Mouse (Mus musculus) T-helper 17 cell (primary cell): ENCODE measurements at regions not wholly inside any gene's neighbourhood (a gene's known extent, or its start where the extent isn't known, plus 50 kb on each side); places are given as distances from the start of the nearest gene placed in this dataset.

ENCODE experiments used
- in situ Hi-C, 2 experiments: fragments of 300-600 bp; cut with MboI, MseI; formaldehyde crosslinking; loops; 1 replicate in 1 of 2; 2 replicates in 1 of 2; pipeline ENCODE4 v1.15.1; 2025; ENCODE audit warnings: high pct_unique_total_duplicates in 2 of 2

DNA sequence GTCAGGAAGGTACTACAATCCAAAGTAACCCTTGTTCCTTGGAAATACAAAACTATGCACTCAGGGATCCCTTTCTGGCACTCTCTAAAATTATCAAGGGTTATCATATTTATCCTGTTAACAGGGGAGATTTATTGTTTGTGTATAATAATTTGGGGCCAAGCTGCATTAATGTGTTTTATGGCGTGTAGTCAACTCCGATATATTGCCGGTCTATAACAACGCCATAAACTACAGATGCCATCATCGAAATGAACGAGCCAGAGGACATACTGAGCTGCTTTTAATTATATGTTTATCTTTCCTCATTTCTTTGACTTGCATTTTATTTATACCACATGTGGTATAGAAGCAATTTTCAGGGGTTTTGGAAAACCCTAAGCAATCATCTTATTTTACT lies 147.2 kb downstream of the Nr2f2 start:
- in situ Hi-C loops, result no loop called here

DNA sequence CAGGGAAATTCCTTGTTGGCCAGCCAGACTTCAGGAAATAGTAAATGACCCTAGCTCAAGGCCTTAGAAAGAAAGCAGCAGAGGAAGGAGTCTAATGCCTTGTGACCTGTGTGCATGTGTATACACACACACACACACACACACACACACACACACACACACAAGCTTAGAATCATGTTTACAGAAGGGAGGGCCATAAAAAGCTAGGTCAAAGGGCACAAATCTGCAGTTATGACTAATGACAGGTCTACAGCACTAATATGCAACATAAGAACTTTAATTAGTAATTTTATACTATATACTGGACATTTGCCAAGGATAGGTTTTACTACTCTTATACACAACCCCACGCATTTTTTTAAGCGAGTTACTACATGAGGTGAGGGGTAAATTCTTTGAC lies 149.4 kb downstream of the Nr2f2 start:
- in situ Hi-C loops, result no loop called here

DNA sequence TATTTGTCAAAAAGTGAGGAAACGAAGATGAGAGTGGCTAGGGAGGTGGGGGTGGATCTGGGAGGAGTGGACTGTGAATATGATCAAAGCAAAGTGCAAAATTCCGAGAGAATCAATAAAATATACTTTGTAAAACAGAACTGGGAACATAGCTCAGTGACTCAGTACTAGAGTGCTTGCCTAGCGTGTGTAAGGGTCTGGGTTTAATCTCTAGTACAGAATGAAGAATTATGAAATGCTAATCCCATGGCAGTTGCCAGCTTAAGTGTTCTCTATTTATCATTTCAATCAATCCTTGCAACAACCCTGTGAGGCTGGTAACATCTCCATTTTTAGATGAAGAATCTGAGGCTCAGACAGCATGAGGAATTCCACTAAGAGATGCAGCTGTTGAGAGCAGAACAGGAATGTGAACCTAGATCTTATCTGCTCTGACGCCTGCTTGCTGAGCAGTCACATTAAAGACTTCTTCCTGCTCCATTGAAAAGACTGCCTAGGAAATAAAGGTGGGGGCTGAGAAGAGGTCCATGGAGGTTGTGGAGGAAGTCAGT lies 152.5 kb downstream of the Nr2f2 start:
- in situ Hi-C loops, result no loop called here

DNA sequence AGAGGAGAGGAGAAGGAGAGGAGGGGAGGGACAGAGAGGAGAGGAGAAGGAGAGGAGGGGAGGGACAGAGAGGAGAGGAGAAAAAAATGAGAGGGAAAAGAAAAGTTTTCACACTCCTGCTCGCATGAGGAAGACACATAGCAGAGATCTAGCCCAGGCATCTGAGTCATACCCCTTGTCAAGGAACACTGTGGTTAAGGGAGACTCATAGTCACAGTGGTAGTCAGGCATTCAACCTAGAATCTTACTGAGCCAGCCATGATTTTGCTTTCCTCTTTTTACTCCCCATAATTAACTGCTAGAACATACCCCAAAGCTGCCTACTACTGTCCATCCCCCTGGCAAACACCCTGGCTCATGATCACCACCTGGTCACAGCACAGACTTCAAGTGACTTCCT lies 160.6 kb downstream of the Nr2f2 start:
- in situ Hi-C loops, result loop anchor here in 1 of 2 experiments (10.0 kb wide), 1 partner anchor 679 kb away; no protein-coding TSS in a partner anchor

DNA sequence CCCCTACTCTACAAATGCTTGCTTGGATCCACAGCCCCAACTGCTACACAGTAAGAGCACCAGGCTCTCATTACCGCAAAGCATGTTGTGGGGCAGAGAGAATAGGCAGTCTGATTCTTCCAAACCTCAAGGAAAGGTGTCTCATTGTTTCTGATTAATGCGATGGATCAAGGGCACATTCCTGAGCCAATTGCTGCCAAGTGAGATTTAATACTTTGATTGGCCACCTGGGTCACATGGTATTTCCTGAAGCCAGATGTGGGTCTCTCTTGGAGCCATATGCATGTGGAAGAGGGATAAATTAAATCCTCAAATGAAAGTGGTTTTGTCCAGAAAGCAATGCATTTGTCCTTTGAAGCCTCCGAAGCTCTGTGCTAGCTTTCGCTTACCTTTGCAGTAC lies 166.3 kb downstream of the Nr2f2 start:
- in situ Hi-C loops, result loop anchor here in 1 of 2 experiments (10.0 kb wide), 1 partner anchor 685 kb away; no protein-coding TSS in a partner anchor

DNA sequence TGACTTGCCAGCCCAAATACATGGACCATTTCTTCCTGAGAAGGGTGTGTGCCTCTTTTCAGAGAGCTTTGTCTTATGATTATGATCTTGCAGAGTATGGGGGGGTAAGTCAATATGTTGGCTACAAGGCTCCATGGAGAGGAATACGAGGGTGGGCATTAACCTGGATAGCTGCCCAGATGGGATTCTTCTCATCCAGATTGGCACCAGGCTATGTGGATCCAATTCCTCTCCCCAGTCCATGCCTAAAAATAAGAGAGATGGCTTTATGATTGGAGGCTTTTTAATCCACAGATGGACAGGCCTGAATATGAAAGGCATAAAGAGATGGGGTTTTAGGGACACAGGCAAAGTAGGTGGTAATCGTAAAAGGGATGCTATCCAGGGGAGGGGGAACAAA lies 187.6 kb downstream of the Nr2f2 start:
- in situ Hi-C loops, result no loop called here

DNA sequence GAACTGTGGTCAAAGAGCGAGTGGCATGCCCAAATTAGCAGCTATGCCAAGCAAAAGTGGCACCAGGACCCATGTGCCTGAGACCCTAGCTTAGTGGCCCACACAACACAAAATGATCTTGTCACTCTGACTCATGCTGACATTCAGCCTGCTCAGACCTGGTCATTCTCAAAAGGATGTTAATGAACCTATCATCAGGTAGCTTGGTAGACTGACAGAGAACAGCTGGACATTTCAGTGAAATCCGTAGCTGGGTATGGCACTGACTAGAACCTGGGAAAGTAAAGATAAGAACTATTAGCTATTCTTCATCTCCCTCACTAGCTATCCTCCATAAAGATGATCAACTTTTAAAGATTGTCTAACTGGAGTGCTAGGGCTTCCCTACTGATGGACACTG lies 188.5 kb downstream of the Nr2f2 start:
- in situ Hi-C loops, result no loop called here

DNA sequence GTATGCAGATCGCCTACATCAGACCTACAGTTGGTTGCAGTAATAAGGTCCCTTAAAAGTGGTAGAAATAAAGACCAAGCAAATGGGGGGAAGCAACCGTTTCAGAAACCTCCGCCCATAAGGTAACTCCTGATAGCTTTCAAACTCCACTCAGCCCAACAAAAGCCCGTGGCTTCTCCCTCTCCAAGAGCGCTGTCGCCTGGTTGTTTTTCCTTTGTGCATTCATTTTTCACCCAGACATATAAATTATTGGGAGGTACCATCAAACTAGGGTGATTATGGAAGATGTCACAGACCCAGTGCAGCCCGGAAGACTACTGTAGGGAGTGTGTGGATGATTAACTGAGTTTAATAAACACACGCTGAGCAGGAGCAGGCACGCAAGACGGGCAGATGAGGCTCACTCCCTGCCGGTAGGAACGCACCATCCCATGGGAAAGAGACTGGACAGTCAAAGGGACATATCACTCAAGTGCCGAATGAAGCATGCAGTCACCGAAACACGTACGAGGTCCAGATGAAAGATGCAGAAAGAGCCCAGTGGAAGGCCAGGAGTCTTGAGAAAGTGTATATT lies 189.8 kb downstream of the Nr2f2 start:
- in situ Hi-C loops, result no loop called here

DNA sequence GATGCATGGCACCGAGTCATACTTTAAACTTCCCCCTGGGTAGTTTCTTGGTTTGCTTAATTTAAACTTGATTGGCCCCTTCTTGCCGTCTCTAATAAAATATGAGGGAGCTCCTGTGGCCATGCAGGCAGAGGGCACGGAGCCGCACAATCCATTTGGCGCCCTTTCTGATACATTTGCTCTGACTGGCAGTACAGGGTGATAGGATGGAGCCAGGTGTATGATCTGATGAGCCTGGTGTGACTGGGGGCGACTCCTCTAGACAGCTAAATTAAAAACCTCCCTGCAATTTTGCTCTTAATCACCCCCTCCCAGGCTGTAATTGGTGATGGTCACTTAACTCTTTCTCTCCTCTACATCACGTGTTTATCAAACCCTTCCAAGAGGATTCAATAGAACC lies 190.4 kb downstream of the Nr2f2 start:
- in situ Hi-C loops, result no loop called here

DNA sequence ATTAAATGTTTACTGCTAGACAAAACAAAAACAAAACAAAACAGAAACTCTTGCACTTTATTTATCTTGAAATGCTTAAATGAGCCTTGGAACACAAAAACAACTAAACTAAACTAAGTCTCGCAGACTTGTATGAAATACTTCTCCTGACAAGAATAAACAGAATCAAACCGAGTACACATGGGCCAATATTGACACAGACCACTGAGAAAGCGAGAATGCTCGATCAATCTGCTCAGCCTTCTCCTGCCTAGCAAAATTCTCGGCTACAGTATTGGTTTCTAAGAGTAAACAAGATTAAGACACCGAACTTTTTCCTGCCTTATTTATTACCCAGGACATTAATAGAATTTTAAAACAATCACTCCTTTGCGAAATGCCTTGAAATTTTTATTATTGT lies 194.1 kb downstream of the Nr2f2 start:
- in situ Hi-C loops, result no loop called here

DNA sequence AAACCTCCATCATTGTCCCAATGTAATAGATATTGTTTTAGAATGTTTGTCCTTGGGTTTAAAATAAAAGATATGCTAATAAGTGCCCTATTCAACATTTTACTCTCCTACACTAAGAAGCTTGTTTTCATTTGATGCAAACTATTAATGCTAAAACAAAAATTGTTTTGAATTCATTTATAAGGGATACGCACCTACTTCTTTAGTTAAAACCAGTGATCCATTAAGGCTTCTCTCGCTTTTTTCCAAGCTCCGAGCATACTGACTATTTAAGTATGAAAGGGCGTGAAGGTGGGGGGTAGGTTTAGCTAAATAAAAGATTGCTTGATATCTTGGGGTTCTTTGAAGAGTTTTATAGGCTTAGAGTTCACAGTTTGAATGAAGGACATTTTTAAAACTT lies 195.1 kb downstream of the Nr2f2 start:
- in situ Hi-C loops, result no loop called here

DNA sequence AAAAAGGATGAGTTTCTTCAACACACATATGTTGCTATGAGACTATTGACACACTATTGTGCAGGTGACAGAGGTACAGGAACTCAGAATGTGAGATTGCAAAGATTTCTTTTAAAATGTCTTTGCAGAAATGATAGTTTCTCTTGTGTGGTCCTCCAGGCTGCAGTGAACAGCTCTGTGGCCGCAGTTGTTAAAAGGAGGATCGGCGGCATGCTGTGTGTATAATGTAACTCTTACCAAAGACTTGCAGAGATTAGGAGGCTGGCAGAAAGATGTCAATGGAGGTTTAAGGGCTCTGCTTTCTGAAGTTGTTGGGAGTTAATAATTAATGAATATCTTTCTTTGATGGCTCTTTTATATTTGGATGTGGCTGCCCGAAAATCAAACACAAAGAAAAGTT lies 198.5 kb downstream of the Nr2f2 start:
- in situ Hi-C loops, result no loop called here

DNA sequence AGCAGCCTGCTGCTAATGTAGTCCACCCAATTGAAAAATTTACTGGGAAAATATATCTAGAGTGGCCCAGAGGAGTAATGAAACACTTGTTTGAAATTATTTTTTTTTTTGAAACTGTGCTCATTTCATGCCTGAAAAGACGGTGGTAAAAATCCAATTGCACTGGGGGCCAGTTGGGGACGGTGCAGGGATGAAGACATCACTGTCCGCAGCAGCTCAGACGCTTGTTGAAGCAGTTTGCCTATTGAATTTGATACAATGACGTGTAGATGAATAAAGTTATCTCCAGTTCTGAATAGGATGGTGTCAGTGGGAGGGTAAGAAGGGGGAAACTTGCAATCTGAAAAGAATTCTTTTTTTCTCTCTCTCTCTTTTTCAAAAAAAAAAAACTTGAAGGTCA lies 200.5 kb downstream of the Nr2f2 start:
- in situ Hi-C loops, result no loop called here

DNA sequence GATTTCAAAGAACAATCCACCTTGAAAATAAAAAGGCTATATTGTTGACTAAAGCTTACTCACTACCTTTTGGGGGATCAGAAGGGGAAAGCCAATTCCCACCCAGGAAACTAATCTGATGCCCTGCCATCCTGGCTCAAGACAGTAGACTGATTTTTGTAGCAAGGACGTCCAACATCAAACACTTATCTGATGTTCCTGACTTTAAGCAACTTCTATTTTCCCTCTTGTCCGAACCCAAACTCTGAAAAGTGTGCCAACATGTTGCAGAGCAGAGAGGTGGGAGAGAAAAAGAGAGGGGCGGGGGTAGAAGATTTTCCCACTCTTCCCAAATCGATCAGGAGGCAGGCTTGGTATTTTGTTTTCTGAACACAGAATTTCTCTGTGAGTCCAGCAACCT lies 201.0 kb downstream of the Nr2f2 start:
- in situ Hi-C loops, result no loop called here

DNA sequence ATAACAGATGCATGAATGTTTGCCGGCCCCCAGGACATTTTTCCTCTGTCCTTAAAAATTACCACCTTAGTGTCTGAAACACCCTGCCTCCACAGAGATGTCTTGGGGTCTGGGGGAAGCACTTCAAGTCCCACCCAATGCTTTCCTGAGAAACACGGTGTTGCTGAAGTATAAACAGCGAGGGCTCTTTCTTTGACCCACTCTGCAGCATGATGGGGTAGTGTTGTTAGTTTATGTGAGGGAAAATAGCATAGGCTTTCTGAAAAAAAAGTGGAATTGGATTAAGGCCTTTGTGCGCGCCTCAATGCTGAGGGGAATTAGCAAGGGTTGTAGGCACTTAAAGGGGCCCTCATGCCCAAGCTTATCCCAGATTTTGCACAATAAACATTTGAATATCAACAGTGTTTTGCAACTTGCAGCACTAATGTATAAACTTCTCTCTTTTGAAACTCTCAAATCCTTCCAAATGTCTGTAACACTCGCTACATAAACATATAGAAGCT lies 201.8 kb downstream of the Nr2f2 start:
- in situ Hi-C loops, result no loop called here

DNA sequence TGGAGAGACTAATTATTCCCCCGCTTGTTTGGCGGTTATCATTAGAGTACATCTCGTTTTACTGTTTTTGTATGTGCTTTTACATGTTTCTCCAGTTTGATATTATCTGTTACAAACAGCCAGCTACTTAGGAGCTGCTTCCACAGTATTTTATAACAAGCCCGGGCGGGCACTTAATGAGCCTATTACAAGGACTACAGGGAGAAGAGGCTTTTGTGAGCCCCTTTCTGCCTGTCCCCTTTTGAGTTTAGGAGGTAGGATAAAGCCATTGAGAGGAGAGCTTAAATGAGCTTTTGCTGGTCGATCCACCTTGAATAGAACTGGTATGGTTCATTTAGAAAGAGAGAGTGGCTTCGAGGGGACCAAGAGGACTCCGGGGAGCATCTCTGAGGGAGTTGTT lies 208.0 kb downstream of the Nr2f2 start:
- in situ Hi-C loops, result no loop called here

DNA sequence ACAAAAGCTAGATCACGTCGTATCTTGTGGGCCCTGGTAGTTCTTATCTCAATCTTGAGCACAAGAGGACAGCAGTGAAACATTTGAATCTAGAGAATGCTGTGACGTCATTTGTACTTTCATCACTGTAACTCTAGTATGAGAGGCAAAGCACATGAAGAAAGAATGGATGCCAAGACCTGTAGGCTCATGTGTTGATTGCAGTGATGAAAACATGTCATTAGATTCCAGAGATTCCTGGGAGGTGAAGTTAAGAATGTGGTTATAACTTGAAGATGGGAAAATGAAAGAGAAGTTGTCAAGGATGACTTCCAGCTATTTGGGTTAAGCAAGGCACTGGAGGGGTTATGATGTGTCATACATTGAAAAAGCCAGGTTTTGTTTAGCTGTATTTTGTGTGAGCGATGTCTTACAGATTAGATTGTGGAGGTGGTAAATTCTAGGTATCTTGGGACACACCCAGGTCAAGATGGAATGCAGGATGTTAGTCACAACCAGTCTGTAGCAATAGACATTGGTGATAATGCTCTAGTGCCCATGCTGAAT lies 221.7 kb downstream of the Nr2f2 start:
- in situ Hi-C loops, result no loop called here

DNA sequence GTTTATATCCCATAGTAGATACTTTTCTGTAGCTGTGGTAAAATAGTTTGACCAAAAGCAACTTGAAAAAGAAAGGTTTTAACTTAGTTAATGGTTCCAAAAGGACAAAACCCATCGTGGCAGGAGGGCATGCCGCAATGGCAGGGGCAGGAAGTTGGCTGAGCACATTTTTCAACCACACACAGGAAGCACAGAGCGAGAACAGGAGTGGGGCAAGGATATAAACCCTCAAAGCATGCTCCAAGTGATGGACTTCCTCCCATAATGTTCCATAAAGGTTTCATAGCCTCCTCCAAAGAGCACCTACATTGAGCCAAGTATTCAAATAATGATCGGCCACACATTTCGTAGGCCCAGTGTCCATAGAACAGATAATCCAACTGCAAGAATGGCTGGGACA lies 229.7 kb downstream of the Nr2f2 start:
- in situ Hi-C loops, result no loop called here

DNA sequence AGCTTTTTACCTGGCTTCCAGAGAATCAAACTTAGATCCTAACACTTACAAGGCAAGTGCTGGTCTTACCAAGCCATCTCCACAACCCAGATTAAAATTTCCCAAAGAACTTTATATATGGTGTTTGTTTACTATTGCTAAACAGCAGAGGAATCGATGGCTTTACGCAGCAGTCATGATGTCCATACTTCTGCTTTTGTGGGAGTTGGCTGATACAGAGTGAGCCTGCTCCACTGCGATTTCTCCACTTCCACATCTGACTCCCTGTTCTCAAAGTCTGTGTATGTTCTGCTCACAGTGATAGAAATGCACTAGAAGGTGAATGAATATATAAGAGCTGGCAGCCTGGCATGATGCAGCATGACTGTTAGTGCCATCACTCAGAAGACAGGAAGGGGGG lies 231.1 kb downstream of the Nr2f2 start:
- in situ Hi-C loops, result no loop called here

DNA sequence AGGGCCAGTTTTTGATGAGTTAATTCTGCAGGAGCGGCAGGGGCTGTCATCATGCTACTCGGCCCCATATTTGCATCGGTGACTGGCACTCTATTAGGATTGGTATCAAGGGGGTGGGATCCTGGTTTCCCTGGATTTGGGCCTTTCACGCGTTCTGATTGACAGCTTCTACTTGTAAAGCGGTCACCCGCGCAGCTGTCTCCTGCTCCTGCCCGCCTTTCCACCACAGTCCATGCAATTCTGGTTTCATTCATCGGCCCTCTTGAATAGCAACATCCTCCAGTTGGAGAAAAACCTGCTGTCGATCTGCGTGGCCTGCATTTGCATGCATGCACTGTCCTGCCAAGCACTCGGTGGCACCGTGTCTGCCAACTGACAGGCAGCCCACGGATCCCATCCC lies 236.6 kb downstream of the Nr2f2 start:
- in situ Hi-C loops, result no loop called here

DNA sequence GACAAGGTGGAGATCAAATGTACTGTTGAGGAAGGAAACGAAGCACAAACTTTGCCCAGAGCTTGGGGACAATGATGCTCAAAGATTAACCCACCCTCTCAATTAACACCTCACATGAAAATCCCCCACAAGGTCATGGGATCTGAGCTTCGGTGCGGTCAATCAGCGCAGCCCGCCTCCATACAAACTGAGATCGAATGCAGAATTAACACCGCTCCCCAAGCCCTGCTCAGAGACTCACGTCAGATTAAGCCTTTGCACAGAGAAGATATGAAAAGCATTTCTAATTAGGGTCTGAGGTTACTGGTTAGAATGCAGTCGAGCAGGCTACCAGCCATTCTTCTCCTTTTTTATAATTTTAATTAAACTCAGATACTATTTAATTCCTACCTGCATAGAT lies 243.7 kb downstream of the Nr2f2 start:
- in situ Hi-C loops, result no loop called here

DNA sequence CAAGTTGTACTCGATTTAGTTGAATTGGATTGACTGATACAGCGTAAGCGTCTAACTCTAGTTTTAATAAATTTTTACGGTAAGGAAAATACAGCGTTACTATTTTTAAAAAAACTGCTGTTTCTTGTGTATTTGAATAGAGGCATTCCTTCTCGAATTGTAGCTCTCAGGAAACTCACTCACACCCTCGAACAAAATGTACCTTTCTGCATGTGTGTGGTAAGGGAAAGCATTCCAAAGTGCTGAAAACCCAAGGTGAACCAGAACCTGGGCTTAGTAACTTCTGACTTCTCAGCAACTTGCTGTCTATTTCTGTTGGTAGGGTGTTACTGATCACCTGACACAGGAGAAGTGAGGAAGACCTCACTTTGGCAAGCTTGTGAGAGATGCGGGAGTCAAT lies 247.0 kb downstream of the Nr2f2 start:
- in situ Hi-C loops, result no loop called here

DNA sequence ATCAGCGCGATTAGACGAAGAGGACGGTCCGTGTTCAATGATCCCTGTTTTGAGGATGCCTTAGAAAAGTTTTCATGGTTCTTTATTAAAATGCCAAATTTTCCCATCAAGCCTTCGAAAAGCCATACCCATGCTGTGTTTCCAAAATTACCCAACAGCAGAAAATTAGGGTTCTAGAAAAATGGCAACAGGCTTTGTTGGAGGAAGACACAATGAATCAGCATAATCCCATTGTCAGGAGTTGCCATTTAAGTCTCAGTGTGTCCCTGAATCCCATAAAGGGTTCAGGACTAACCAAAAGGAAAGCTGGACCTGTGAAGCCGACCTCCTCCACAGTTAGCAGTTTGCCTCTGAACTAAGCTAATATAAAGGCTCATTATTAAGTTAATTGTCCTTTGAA lies 247.6 kb downstream of the Nr2f2 start:
- in situ Hi-C loops, result no loop called here
